Mouse (Mus musculus): ENCODE data around the gene Dchs1. TPM values are rescaled to one million over a fixed set of nuclear protein-coding genes. Genes with fewer than 3 reads are reported as not detected.

Gene Dchs1
- polyA plus RNA-seq, 1 experiment from 2014 or later: 20.7 TPM

GRCm38 (mm10) chr7:105741978-105742377, 45.5 kb downstream of the Dchs1 start:
- no peak overlapping the region for H3K27ac ChIP-seq (ENCODE audit: low read depth)
- H3K9me3 ChIP-seq (ENCODE audit: low read depth, low read length): no peaks in the 10 kb centered on the region
- H3K4me3 ChIP-seq (ENCODE audit: low read depth, low read length): no peak overlapping the region
- H3K4me2 ChIP-seq: no peak overlapping the region
- no peaks in the 10 kb centered on the region for H3K4me1 ChIP-seq (ENCODE audit: insufficient read depth)
- 88% methylated on average over 9 of the region's 9 CpGs for WGBS
- H3K9ac ChIP-seq: no peak overlapping the region
- H3K36me3 ChIP-seq (ENCODE audit: insufficient read depth): peaks cover 35% of the 10 kb centered on the region
- TF ChIP-seq CTCF (IDR thresholded peaks at IDR 0.05; ENCODE audit: low read depth): no peak
- H3K27me3 ChIP-seq (ENCODE audit: insufficient read depth, low read length): no peaks in the 10 kb centered on the region
- DNase-seq (no peak), ATAC-seq (ENCODE audit: insufficient read depth) (no peak)

GRCm38 (mm10) chr7:105740851-105741250, 46.6 kb downstream of the Dchs1 start:
- no peak for TF ChIP-seq CTCF (IDR thresholded peaks at IDR 0.05; ENCODE audit: low read depth)
- Histone ChIP-seq H3K4me2 (no peak overlapping the region), H3K27me3 (ENCODE audit: insufficient read depth, low read length) (no peaks in the 10 kb centered on the region), H3K27ac (ENCODE audit: low read depth) (no peak overlapping the region), H3K9me3 (ENCODE audit: low read depth, low read length) (no peaks in the 10 kb centered on the region), H3K36me3 (ENCODE audit: insufficient read depth) (peaks cover 35% of the 10 kb centered on the region), H3K4me3 (ENCODE audit: low read depth, low read length) (no peak overlapping the region), H3K9ac (no peak overlapping the region), H3K4me1 (ENCODE audit: insufficient read depth) (no peaks in the 10 kb centered on the region)
- ATAC-seq (ENCODE audit: insufficient read depth) (no peak), DNase-seq (no peak)
- 80% methylated on average over 6 of the region's 6 CpGs for WGBS

DNA sequence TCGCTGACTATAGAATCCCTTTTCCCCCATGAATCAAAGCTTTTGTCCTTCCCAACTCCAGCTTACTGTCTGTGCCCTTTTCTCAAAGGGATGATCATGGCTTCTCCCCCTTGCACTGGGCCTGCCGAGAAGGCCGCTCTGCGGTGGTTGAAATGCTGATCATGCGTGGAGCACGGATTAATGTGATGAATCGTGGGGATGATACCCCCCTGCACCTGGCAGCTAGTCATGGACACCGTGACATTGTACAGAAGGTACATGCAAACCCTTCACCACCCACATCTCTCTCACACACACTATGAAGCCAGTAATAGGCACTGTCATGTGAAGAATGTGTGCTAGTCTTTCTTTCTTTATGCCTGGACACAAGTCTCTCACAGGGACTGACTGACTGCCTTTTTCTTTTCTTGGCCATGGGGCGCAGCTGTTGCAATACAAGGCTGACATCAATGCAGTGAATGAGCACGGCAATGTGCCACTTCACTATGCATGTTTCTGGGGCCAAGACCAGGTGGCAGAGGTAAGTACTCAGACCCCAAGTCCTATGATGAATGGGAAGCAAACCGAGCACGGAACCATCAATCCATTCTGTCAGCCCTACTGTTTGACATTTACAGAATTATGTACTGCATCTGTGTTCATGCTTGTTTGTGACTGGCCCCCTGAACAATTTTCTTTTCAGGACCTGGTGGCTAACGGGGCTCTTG, 47.2 kb downstream of the Dchs1 start:
- Histone ChIP-seq H3K4me2 (no peak overlapping the region), H3K9ac (no peak overlapping the region), H3K4me1 (ENCODE audit: insufficient read depth) (no peaks in the 10 kb centered on the region), H3K9me3 (ENCODE audit: low read depth, low read length) (no peaks in the 10 kb centered on the region), H3K27ac (ENCODE audit: low read depth) (no peak overlapping the region), H3K4me3 (ENCODE audit: low read depth, low read length) (no peak overlapping the region), H3K36me3 (ENCODE audit: insufficient read depth) (peaks cover 35% of the 10 kb centered on the region), H3K27me3 (ENCODE audit: insufficient read depth, low read length) (no peaks in the 10 kb centered on the region)
- 85% methylated on average over 13 of the region's 13 CpGs for WGBS
- no peak for TF ChIP-seq CTCF (IDR thresholded peaks at IDR 0.05; ENCODE audit: low read depth)
- no peak for ATAC-seq (ENCODE audit: insufficient read depth)
- no peak for DNase-seq

DNA sequence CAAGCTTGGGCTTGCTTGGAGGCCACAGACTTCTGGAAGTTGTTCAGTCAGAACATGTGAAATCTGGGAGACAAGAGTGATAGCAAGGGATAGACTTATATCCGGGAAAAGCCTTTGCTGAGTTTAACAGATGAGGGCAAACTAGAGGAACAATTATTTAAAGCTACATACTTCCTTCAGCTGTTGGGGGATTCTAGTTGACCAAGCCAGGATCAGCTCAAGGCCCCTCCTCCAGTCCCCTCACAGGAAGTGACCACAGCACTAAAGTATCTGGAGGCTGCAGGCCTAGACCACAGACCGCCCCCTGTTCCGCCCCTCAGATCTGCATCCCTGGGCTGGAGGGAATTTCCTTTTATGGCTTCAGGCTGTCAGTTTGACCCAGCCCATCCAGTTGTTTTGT, 48.5 kb downstream of the Dchs1 start:
- H3K9ac ChIP-seq: peak overlapping the region; percentile 90; the same call in 1 of the 2 replicates
- peak overlapping the region; percentile 95 for H3K27ac ChIP-seq (ENCODE audit: low read depth)
- H3K9me3 ChIP-seq (ENCODE audit: low read depth, low read length): no peaks in the 10 kb centered on the region
- H3K27me3 ChIP-seq (ENCODE audit: insufficient read depth, low read length): no peaks in the 10 kb centered on the region
- peaks cover 47% of the 10 kb centered on the region for H3K36me3 ChIP-seq (ENCODE audit: insufficient read depth)
- no peak for TF ChIP-seq CTCF (IDR thresholded peaks at IDR 0.05; ENCODE audit: low read depth)
- DNase-seq (peak; percentile 92), ATAC-seq (ENCODE audit: insufficient read depth) (peak; percentile 76)
- WGBS: 10% methylated on average over 3 of the region's 3 CpGs
- no peaks in the 10 kb centered on the region for H3K4me1 ChIP-seq (ENCODE audit: insufficient read depth)
- H3K4me2 ChIP-seq: peak overlapping the region; percentile 87
- peak overlapping the region; percentile 93 for H3K4me3 ChIP-seq (ENCODE audit: low read depth, low read length)

DNA sequence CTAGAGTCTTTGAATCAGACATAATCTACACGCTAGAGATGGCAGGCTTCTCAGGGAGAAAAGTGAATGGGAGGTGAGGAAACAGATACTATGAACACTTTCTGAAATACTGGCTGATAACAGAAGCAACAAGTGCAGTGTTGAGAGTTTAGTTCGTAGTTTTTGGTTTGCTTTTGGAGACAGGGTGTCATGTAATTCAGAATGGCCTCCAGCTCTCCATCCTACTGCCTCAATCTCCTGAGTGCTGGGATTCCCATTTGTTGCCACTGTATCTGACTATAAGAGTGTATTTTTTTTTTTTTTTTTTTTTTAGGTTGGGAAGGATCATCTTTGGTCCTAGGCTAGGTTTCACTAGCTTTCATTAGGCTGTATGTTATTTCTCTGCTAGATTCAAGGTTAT, 49.2 kb downstream of the Dchs1 start:
- ATAC-seq (ENCODE audit: insufficient read depth) (no peak), DNase-seq (no peak)
- WGBS: 73% methylated on average over 2 of the region's 2 CpGs
- peaks cover 53% of the 10 kb centered on the region for H3K36me3 ChIP-seq (ENCODE audit: insufficient read depth)
- H3K27ac ChIP-seq (ENCODE audit: low read depth): peak overlapping the region; percentile 95
- peak overlapping the region; percentile 87 for H3K4me2 ChIP-seq
- TF ChIP-seq CTCF (IDR thresholded peaks at IDR 0.05; ENCODE audit: low read depth): no peak
- no peaks in the 10 kb centered on the region for H3K27me3 ChIP-seq (ENCODE audit: insufficient read depth, low read length)
- peak overlapping the region; percentile 90; the same call in 1 of the 2 replicates for H3K9ac ChIP-seq
- H3K4me3 ChIP-seq (ENCODE audit: low read depth, low read length): peak overlapping the region; percentile 93
- no peaks in the 10 kb centered on the region for H3K9me3 ChIP-seq (ENCODE audit: low read depth, low read length)
- no peaks in the 10 kb centered on the region for H3K4me1 ChIP-seq (ENCODE audit: insufficient read depth)

GRCm38 (mm10) chr7:105737648-105738047, 49.8 kb downstream of the Dchs1 start:
- WGBS: 31% methylated on average over 3 of the region's 3 CpGs
- ATAC-seq (ENCODE audit: insufficient read depth) (no peak), DNase-seq (no peak)
- Histone ChIP-seq H3K36me3 (ENCODE audit: insufficient read depth) (peaks cover 53% of the 10 kb centered on the region), H3K9me3 (ENCODE audit: low read depth, low read length) (no peaks in the 10 kb centered on the region), H3K4me2 (peak overlapping the region; percentile 87), H3K27me3 (ENCODE audit: insufficient read depth, low read length) (no peaks in the 10 kb centered on the region), H3K27ac (ENCODE audit: low read depth) (peak overlapping the region; percentile 89), H3K4me1 (ENCODE audit: insufficient read depth) (no peaks in the 10 kb centered on the region), H3K4me3 (ENCODE audit: low read depth, low read length) (peak overlapping the region; percentile 93), H3K9ac (peak overlapping the region; percentile 90)
- no peak for TF ChIP-seq CTCF (IDR thresholded peaks at IDR 0.05; ENCODE audit: low read depth)

- H3K9me3 ChIP-seq (ENCODE audit: low read depth, low read length): no peaks in the 10 kb centered on the region
- DNase-seq (peak; percentile 44), ATAC-seq (ENCODE audit: insufficient read depth) (no peak; the same call in none of the 2 replicates)
- H3K27ac ChIP-seq (ENCODE audit: low read depth): peak within 1 kb of the TSS; percentile 95
- H3K4me2 ChIP-seq: peak within 1 kb of the TSS; percentile 87
- peak within 1 kb of the TSS; percentile 93 for H3K4me3 ChIP-seq (ENCODE audit: low read depth, low read length)
- no peak for TF ChIP-seq CTCF (IDR thresholded peaks at IDR 0.05; ENCODE audit: low read depth)
- H3K4me1 ChIP-seq (ENCODE audit: insufficient read depth): no peaks in the 10 kb centered on the region
- peaks cover 53% of the 10 kb centered on the region for H3K36me3 ChIP-seq (ENCODE audit: insufficient read depth)
- no peaks in the 10 kb centered on the region for H3K27me3 ChIP-seq (ENCODE audit: insufficient read depth, low read length)
- H3K9ac ChIP-seq: peak within 1 kb of the TSS; percentile 90
- WGBS: under 1% methylated on average over 30 of the region's 30 CpGs
Observed at GRCm38 (mm10) chr7:105736911-105737521, 50.4 kb downstream of the Dchs1 start, which contains the start of gene Rrp8. TSS of gene Rrp8 (minus strand) at chr7:105737385.

Measured in lung, embryonic 14.5 days (tissue).